Mouse (Mus musculus) neural tube, embryonic 13.5 days (tissue): ENCODE results near the gene Emc9. TPM values are rescaled to one million over a fixed set of nuclear protein-coding genes. Genes with fewer than 3 reads are reported as not detected.

Experiments
- ATAC-seq: fragments of 200-750 bp; cut with Nextera tagmentation; 2 replicates; pipeline ENCODE4 v1.8.0; 2017; ENCODE audit warnings: low read depth, mild to moderate bottlenecking, moderate TSS enrichment, moderate library complexity
- H3K27ac ChIP-seq: fragments of 300-500 bp; sonication (generic); replicated peaks from 2 replicates; pipeline ENCODE4 v1.5.1; 2015; ENCODE audit warnings: moderate library complexity, mild to moderate bottlenecking, inconsistent platforms
- H3K27me3 ChIP-seq: fragments of 300-500 bp; sonication (generic); 2 replicates; pipeline ENCODE4 v1.6.1; 2015; ENCODE audit warnings: mild to moderate bottlenecking, inconsistent platforms
- H3K36me3 ChIP-seq: fragments of 300-500 bp; sonication (generic); 2 replicates; pipeline ENCODE4 v1.6.1; 2015; ENCODE audit warnings: mild to moderate bottlenecking, inconsistent platforms
- H3K4me1 ChIP-seq: fragments of 300-500 bp; sonication (generic); replicated peaks from 2 replicates; pipeline ENCODE4 v1.6.1; 2015; ENCODE audit warnings: inconsistent platforms
- H3K4me2 ChIP-seq: fragments of 300-500 bp; sonication (generic); 2 replicates; pipeline ENCODE4 v1.6.1; 2015; ENCODE audit warnings: inconsistent platforms, mild to moderate bottlenecking, moderate library complexity
- H3K4me3 ChIP-seq: fragments of 300-500 bp; sonication (generic); 2 replicates; pipeline ENCODE4 v1.5.1; 2015; ENCODE audit warnings: mild to moderate bottlenecking, inconsistent platforms
- H3K9ac ChIP-seq: fragments of 300-500 bp; sonication (generic); 2 replicates; pipeline ENCODE4 v1.6.1; 2015; ENCODE audit warnings: moderate library complexity, mild to moderate bottlenecking, inconsistent platforms
- H3K9me3 ChIP-seq: fragments of 300-500 bp; sonication (generic); 2 replicates; pipeline ENCODE4 v1.6.1; 2016; ENCODE audit warnings: inconsistent platforms
- WGBS: fragments of 180-500 bp; shearing (Covaris S2); methylation state at CpG from one replicate; pipeline ENCODE4 v1.1.7; 2015; 5-methylcytosine and 5-hydroxymethylcytosine counted together
- polyA plus RNA-seq: library from polyadenylated mRNA; unstranded; fragments of >200 nt; fragmentation: Nextera tagmentation; extraction: Ambion mirVana; gene quantifications from 2 replicates; pipeline ENCODE4 v1.2.1, GENCODE M21; 2015

The Emc9 gene
- polyA plus RNA-seq, 1 experiment from 2014 or later = 24.5 TPM

GRCm38 (mm10) chr14:55554635-55555034, 30.5 kb downstream of the Emc9 start:
- Histone ChIP-seq H3K4me2 (no peak overlapping the region), H3K9me3 (no peaks in the 10 kb centered on the region), H3K4me3 (no peak overlapping the region), H3K27me3 (no peaks in the 10 kb centered on the region), H3K36me3 (0 out of 2 replicates have a peak, but pooled peaks cover 2% of the 10 kb centered on the region), H3K9ac (no peak overlapping the region), H3K4me1 (peaks cover 8% of the 10 kb centered on the region), H3K27ac (no peak overlapping the region)
- ATAC-seq = no peak

GRCm38 (mm10) chr14:55551794-55552193, 33.3 kb downstream of the Emc9 start:
- H3K27me3 ChIP-seq = no peaks in the 10 kb centered on the region
- H3K4me3 ChIP-seq = no peak overlapping the region
- H3K4me1 ChIP-seq = no peaks in the 10 kb centered on the region
- H3K36me3 ChIP-seq = peaks cover 26% of the 10 kb centered on the region
- no peak overlapping the region for H3K27ac ChIP-seq
- no peaks in the 10 kb centered on the region for H3K9me3 ChIP-seq
- ATAC-seq = no peak
- WGBS = 90% methylated on average over 8 of the region's 8 CpGs
- H3K4me2 ChIP-seq = no peak overlapping the region
- H3K9ac ChIP-seq = no peak overlapping the region

DNA sequence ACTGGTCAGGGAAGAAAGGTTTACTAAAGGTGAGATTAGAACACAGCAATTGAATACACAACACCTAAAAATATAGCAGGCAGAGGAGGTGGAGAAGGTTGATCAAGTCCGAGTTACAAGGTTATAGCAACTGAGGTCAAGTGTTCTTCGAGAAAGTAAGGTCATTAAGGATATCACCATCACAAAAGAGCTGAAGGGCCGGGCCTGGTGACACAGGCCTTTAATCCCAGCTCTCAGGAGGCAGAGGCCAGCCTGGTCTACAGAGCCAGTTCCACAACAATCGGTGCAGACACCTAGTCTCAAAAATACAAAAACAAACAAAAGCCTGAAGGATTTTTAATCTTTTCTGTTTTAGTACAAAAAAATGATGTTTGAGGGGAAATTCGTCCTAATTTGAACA, 33.8 kb downstream of the Emc9 start:
- H3K4me3 ChIP-seq = no peak overlapping the region
- no peak overlapping the region for H3K27ac ChIP-seq
- 55% methylated on average over 5 of the region's 5 CpGs for WGBS
- no peak overlapping the region for H3K9ac ChIP-seq
- no peaks in the 10 kb centered on the region for H3K9me3 ChIP-seq
- ATAC-seq = no peak
- no peaks in the 10 kb centered on the region for H3K4me1 ChIP-seq
- H3K36me3 ChIP-seq = peaks cover 26% of the 10 kb centered on the region
- no peak overlapping the region for H3K4me2 ChIP-seq
- H3K27me3 ChIP-seq = no peaks in the 10 kb centered on the region

DNA sequence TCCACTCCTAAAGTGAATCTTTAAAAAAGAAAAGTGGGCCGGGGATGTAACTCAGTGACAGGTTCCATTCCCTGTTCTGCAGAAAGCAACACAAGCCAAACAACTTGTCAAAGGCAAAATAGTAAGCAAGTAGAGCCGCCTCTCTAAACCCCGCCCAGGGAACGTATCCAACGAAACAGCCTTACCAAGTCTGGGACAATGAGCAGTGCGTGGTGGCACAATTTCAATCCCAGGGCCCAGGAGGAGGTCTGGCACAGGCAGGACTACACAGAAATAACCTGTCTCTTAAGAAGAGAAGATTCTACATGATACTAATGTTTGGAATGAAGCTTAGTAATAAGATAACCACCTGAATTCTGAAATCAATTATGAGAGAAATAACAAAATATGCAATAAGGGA, 34.9 kb downstream of the Emc9 start:
- no peak overlapping the region for H3K27ac ChIP-seq
- H3K36me3 ChIP-seq = peaks cover 35% of the 10 kb centered on the region
- no peaks in the 10 kb centered on the region for H3K9me3 ChIP-seq
- H3K4me2 ChIP-seq = no peak overlapping the region
- no peaks in the 10 kb centered on the region for H3K27me3 ChIP-seq
- H3K4me3 ChIP-seq = no peak overlapping the region
- no peak overlapping the region for H3K9ac ChIP-seq
- no peaks in the 10 kb centered on the region for H3K4me1 ChIP-seq
- ATAC-seq = no peak
- WGBS = 83% methylated on average over 6 of the region's 6 CpGs

GRCm38 (mm10) chr14:55544334-55544733, 40.8 kb downstream of the Emc9 start:
- no peak for ATAC-seq
- no peaks in the 10 kb centered on the region for H3K27me3 ChIP-seq
- H3K4me1 ChIP-seq = peaks cover 39% of the 10 kb centered on the region
- no peaks in the 10 kb centered on the region for H3K9me3 ChIP-seq
- H3K36me3 ChIP-seq = peaks cover 50% of the 10 kb centered on the region
- H3K4me2 ChIP-seq = no peak overlapping the region
- H3K9ac ChIP-seq = no peak overlapping the region
- no peak overlapping the region for H3K27ac ChIP-seq
- H3K4me3 ChIP-seq = no peak overlapping the region
- 65% methylated on average over 9 of the region's 9 CpGs for WGBS

DNA sequence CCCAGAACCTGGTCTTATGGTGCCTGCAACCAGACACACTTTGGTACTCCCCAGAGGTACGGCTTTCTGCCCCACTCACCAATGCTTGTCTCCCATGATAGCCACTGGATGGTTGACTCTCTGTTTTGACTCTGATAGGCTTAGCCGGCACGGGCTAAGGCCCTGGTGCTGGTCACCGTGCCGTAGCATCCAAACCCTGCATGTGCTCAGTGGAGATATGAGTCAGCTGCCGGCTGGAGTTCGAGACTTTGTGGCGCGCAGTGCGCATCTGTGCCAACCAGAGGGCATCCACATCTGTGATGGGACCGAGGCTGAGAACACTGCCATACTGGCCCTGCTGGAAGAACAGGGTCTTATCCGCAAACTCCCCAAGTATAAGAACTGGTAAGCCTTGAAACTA, 42.8 kb downstream of the Emc9 start:
- ATAC-seq = no peak
- Histone ChIP-seq H3K36me3 (peaks cover 30% of the 10 kb centered on the region), H3K27me3 (no peaks in the 10 kb centered on the region), H3K27ac (no peak overlapping the region), H3K9me3 (no peaks in the 10 kb centered on the region), H3K9ac (no peak overlapping the region), H3K4me3 (no peak overlapping the region), H3K4me1 (peaks cover 41% of the 10 kb centered on the region), H3K4me2 (no peak overlapping the region)
- 95% methylated on average over 12 of the region's 12 CpGs for WGBS

DNA sequence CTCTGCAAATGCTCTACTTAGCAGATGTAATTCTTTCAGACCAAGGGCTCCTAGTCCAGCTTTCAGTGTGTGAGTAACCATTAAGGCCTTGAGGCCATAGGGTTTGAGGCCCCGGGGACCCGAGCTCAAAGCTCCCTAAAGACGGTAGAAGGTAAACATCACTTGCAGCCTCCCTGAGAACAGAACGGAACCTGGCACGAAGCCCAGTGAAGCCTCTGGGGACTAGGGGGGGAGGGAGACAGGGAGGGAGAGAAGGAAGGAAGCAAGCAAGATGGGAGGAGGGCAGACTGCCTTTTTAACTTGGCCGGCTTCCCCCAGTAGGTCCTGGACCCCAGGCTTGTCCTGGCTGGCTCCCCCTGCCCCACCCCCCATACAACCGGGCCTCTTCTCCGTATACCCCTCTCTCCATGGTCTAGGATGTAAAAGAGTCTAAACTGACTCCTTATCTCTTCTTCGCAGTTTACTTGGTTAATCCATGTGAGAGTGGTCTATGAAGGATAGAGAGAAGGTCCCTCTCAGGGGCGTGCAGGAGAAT, 44.2 kb downstream of the Emc9 start:
- Histone ChIP-seq H3K9me3 (no peaks in the 10 kb centered on the region), H3K9ac (peak overlapping the region; percentile 86), H3K27me3 (no peaks in the 10 kb centered on the region), H3K36me3 (peaks cover 25% of the 10 kb centered on the region), H3K4me3 (peak overlapping the region; percentile 55), H3K27ac (peak overlapping the region; percentile 94), H3K4me1 (peaks cover 41% of the 10 kb centered on the region), H3K4me2 (peak overlapping the region; percentile 84)
- ATAC-seq = peak; percentile 65
- 9% methylated on average over 10 of the region's 10 CpGs for whole genome bisulfite sequencing

DNA sequence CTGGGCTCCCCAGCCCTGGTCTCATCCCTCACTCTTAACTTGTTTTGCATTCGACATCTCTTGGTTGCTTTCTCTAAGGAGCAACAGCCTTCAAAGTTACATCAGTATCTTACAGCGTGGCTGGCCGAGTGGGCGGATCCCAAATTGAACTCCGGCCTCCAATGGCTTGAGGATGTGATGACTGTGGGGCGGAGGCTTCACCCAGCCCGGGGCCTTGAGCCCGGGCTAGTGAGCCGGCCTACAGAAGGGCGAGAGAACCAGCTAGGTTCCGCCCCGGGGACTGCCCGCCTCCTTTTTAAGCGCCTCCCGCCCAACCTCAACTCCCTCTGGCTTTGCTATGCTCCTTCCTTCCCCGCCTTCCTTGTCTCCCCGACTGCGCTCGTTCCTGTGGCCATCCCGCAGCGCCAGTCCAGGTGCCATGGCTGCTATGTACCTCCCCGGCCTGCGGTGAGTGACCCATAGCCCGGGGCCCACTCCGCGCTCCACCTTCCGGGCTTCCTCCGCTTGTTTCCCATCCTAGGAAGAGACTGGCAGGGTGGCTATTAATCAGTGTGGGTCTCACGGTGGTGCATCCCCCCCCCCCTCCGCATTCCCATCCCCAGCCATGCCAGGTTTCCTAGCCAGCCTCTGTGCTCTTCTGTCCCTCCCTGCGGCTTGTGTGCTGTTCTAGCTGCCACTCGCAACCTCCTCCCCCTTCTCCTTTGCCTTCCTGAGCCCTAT, 44.9 kb downstream of the Emc9 start, which contains the start of gene Pck2:
Gene Pck2, plus strand, starts transcription at position 200 of the 720 bp plus-strand sequence.
- peak; percentile 91 for ATAC-seq
- Histone ChIP-seq H3K9me3 (no peaks in the 10 kb centered on the region), H3K9ac (peak within 1 kb of the TSS; percentile 86), H3K27ac (peak within 1 kb of the TSS; percentile 94), H3K36me3 (peaks cover 18% of the 10 kb centered on the region), H3K4me2 (peak within 1 kb of the TSS; percentile 84), H3K27me3 (no peaks in the 10 kb centered on the region), H3K4me1 (peaks cover 41% of the 10 kb centered on the region), H3K4me3 (peak within 1 kb of the TSS; percentile 55)
- under 1% methylated on average over 32 of the region's 32 CpGs for WGBS

- no peak overlapping the region for H3K27ac ChIP-seq
- peaks cover 21% of the 10 kb centered on the region for H3K4me1 ChIP-seq
- no peak for ATAC-seq
- no peaks in the 10 kb centered on the region for H3K9me3 ChIP-seq
- H3K36me3 ChIP-seq = no peaks in the 10 kb centered on the region
- no peak overlapping the region for H3K4me3 ChIP-seq
- WGBS = 53% methylated on average over 6 of the region's 6 CpGs
- no peak overlapping the region for H3K9ac ChIP-seq
- no peaks in the 10 kb centered on the region for H3K27me3 ChIP-seq
- H3K4me2 ChIP-seq = no peak overlapping the region
Measured at GRCm38 (mm10) chr14:55536116-55536745, 48.9 kb downstream of the Emc9 start.

Other genes starting within 250 kb of the Emc9 start
- gene Dhrs4, start 106.5 kb downstream of the Emc9 start, polyA plus RNA-seq = 26.1 and 31.9 TPM in 2 replicates
- gene Carmil3, start 94.7 kb downstream of the Emc9 start, polyA plus RNA-seq = 19.6 and 21.7 TPM in 2 replicates
- gene Cpne6, start 74.9 kb downstream of the Emc9 start, polyA plus RNA-seq = 5.7 and 10.1 TPM in 2 replicates
- 0.07 TPM in 1 of 2 replicates, not detected in the other for gene Nrl, start 60.3 kb downstream of the Emc9 start, polyA plus RNA-seq
- gene Pck2, start 45.0 kb downstream of the Emc9 start, polyA plus RNA-seq = 18.7 and 20.3 TPM in 2 replicates
- gene Dcaf11, start 25.3 kb downstream of the Emc9 start, polyA plus RNA-seq = 109 and 126 TPM in 2 replicates
- gene A730061H03Rik, start 24.9 kb downstream of the Emc9 start, polyA plus RNA-seq = 0.59 TPM in 1 of 2 replicates, not detected in the other
- gene Fitm1, start 9.7 kb downstream of the Emc9 start, polyA plus RNA-seq = 1.0 and 3.2 TPM in 2 replicates
- 167 and 179 TPM in 2 replicates for gene Psme1, start 7.2 kb downstream of the Emc9 start, polyA plus RNA-seq
- 178 and 199 TPM in 2 replicates for gene Psme2, start 5.8 kb upstream of the Emc9 start, polyA plus RNA-seq
- 21.7 and 27.5 TPM in 2 replicates for gene Rnf31, start 6.4 kb upstream of the Emc9 start, polyA plus RNA-seq
- 9.8 and 10.4 TPM in 2 replicates for gene Irf9, start 18.3 kb upstream of the Emc9 start, polyA plus RNA-seq
- 17.4 and 17.6 TPM in 2 replicates for gene Rec8, start 32.7 kb upstream of the Emc9 start, polyA plus RNA-seq
- 81.6 and 84.5 TPM in 2 replicates for gene Ipo4, start 50.7 kb upstream of the Emc9 start, polyA plus RNA-seq
- 1.9 and 3.0 TPM in 2 replicates for gene Gm49378, start 52.6 kb upstream of the Emc9 start, polyA plus RNA-seq
- 60.0 and 61.2 TPM in 2 replicates for gene Tm9sf1, start 58.5 kb upstream of the Emc9 start, polyA plus RNA-seq
- gene Tssk4, start 64.9 kb upstream of the Emc9 start, polyA plus RNA-seq = 0.30 and 0.31 TPM in 2 replicates
- gene Mdp1, start 75.2 kb upstream of the Emc9 start, polyA plus RNA-seq = 68.6 and 70.4 TPM in 2 replicates
- 51.1 and 55.0 TPM in 2 replicates for gene Gmpr2, start 86.6 kb upstream of the Emc9 start, polyA plus RNA-seq
- 551 and 603 TPM in 2 replicates for gene Nedd8, start 86.8 kb upstream of the Emc9 start, polyA plus RNA-seq
- gene Tinf2, start 96.5 kb upstream of the Emc9 start, polyA plus RNA-seq = 26.3 and 26.9 TPM in 2 replicates
- 0.17 and 0.66 TPM in 2 replicates for gene Tgm1, start 128.6 kb upstream of the Emc9 start, polyA plus RNA-seq
- gene Rabggta, start 137.0 kb upstream of the Emc9 start, polyA plus RNA-seq = 50.6 and 53.2 TPM in 2 replicates
- 90.0 and 95.0 TPM in 2 replicates for gene Dhrs1, start 160.4 kb upstream of the Emc9 start, polyA plus RNA-seq
- gene Nop9, start 160.4 kb upstream of the Emc9 start, polyA plus RNA-seq = 29.3 and 32.7 TPM in 2 replicates
- gene Cideb, start 173.2 kb upstream of the Emc9 start, polyA plus RNA-seq = 0.24 TPM in 1 of 2 replicates, not detected in the other
- gene Ltb4r2, start 176.1 kb upstream of the Emc9 start, polyA plus RNA-seq = 0.29 and 0.33 TPM in 2 replicates
- gene Ltb4r1, start 180.7 kb upstream of the Emc9 start, polyA plus RNA-seq = 0.21 and 0.28 TPM in 2 replicates
- gene Adcy4, start 198.8 kb upstream of the Emc9 start, polyA plus RNA-seq = 4.4 and 5.7 TPM in 2 replicates
- gene Ripk3, start 203.6 kb upstream of the Emc9 start, polyA plus RNA-seq = 4.3 and 4.7 TPM in 2 replicates
- 12.2 and 14.2 TPM in 2 replicates for gene Nfatc4, start 237.8 kb upstream of the Emc9 start, polyA plus RNA-seq